Mouse (Mus musculus): Measurements from ENCODE around the gene Brca1.

Brca1 gene

DNA sequence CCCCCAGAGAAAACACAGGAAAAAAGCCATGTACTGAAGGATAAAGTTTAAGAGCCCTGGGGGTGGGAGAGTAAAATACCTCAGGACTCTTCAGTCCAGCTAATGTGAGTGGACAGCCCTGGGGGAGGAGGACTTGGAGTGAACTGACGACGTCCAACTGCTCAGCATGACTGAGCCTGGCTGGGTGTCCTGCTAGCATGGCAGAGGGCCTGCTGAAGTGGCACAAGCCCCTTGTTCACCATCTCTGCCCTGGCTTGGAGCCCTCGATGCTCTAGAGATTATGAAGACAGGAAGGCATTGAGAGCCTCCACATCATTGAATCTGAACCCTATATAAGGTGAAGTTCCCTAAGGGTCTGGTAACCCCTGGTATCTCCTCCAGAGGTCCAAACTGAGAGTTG lies 79.8 kb downstream of the Brca1 start:
- intact Hi-C loops (cut with DNase I), result loop anchor here (5.0 kb wide), 1 partner anchor 45 kb away; no protein-coding TSS in a partner anchor

- intact Hi-C loops (cut with DNase I), result loop anchor here (5.0 kb wide), 1 partner anchor 47 kb away; no protein-coding TSS in a partner anchor
Measured at GRCm38 (mm10) chr11:101470206-101470605, 81.5 kb downstream of the Brca1 start.

GRCm38 (mm10) chr11:101469155-101469554 lies 82.6 kb downstream of the Brca1 start:
- intact Hi-C loops (cut with DNase I), result loop anchor here (5.0 kb wide), 1 partner anchor 78 kb away; no protein-coding TSS in a partner anchor

DNA sequence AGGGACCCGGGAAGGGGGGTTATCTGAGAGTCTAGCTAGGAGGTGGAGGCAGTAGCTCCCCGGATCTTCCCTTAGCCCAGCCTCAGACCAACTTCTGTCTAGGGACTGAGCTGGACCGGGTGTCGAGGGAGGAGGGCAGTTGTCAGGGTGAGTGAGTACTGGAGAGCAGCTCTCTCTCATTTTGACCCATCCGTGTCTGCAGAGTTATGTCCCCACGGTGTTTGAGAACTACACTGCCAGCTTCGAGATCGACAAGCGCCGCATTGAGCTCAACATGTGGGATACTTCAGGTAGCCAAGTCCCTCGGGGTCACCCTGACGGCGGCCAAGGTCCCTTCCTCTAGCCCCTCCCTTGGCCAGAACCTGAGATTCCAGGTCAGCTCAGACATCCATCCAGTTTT lies 83.0 kb downstream of the Brca1 start:
- intact Hi-C loops (cut with DNase I), result loop anchor here (5.0 kb wide), 1 partner anchor 79 kb away; no protein-coding TSS in a partner anchor

- intact Hi-C loops (cut with DNase I), result loop anchor here (5.0 kb wide), 1 partner anchor 79 kb away; no protein-coding TSS in a partner anchor
Measured at GRCm38 (mm10) chr11:101468263-101468688, 83.5 kb downstream of the Brca1 start.

- intact Hi-C loops (cut with DNase I), result loop anchor here (5.0 kb wide), 1 partner anchor 80 kb away; no protein-coding TSS in a partner anchor
Measured at GRCm38 (mm10) chr11:101467477-101468262, 84.1 kb downstream of the Brca1 start.

GRCm38 (mm10) chr11:101466552-101466950 lies 85.2 kb downstream of the Brca1 start:
- intact Hi-C loops (cut with DNase I), result loop anchor here (5.0 kb wide), 1 partner anchor 81 kb away; no protein-coding TSS in a partner anchor

DNA sequence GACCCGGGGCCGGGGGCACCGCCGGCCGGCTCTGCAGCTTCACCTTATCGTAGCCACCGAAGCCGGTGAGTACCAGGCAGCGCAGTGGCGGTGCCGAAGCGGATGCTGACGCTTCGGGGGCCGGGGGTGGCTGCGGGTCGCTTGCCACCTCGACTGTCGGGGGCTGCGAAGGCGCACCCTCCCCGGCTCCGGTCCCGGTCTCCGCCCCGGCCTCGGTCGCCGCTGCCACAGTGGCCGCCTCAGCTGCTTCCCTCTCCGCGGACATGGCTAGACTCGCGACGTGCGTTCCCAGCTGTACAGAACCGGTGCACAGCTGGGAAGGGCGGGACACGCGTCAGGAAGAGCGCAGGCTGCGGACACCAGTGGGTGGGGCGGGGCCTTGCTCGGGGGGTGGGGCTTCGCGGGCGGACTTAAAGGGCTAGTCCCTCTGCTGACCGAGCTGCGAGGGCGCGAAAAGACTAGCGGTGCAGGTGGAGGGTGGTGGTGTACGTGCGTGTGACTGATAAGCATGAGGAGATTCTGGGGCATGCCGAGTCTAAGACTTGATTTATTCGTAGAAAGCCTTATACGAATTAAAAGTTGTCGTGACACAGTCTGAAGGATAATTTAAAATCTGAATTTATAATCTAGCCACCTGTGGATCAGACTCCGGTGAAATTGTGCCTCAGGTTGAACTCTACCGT lies 85.7 kb downstream of the Brca1 start, which contains the start of gene Vat1:
Vat1 (minus strand) TSS at position 362 of the 683 bp plus-strand sequence.
- intact Hi-C loops (cut with DNase I), result loop anchor here (5.0 kb wide), 1 partner anchor 81 kb away; no protein-coding TSS in a partner anchor

- intact Hi-C loops (cut with DNase I), result loop anchor here (5.0 kb wide), 1 partner anchor 82 kb away; no protein-coding TSS in a partner anchor
Measured at GRCm38 (mm10) chr11:101465101-101465868, 86.5 kb downstream of the Brca1 start.

DNA sequence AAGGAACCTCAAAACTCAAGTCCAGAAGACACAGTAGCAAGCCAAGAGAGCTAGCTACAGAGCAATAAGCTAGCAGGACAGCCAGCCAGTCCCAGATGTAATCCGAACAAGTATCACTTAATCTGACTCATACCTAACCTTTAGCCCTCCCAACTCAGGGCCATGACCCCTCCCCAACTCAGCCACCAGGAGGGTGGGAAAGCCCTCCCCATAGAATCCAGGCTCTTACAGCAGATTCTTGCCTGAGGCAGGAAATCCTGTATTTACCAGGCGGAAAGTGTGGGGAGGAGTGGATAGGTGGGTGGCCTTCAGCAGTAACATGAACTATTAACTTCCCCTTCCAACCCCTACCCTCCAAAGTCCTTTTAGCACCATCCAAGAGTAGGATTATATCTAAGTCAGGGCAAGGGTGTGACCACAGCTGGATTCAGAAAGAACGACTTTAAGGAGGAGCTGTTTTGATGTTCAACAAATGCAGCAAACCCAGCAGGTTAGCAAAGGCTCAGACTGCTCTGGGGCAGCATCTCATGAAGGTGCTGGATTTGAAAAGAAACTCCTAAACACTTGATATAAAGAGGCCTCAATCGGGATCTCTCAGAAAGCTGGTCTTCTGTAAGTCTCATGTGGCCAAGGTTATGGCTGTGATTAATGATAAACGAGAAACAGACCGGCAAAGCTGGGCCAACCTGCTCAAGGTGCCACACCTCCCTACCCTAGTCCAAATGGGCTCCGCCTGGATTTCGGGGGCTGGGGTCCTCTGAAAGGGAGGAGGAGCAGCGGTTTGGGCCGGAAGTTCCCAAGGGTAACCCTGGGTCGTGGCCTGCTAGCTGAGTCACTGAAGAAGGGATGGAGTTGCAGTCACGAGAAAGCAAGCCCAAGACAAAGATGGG lies 87.3 kb downstream of the Brca1 start, which contains the start of gene Rnd2:
Rnd2 (plus strand) TSS at position 789 of the 890 bp plus-strand sequence.
- intact Hi-C loops (cut with DNase I), result loop anchor here (5.0 kb wide), 1 partner anchor 83 kb away; no protein-coding TSS in a partner anchor

DNA sequence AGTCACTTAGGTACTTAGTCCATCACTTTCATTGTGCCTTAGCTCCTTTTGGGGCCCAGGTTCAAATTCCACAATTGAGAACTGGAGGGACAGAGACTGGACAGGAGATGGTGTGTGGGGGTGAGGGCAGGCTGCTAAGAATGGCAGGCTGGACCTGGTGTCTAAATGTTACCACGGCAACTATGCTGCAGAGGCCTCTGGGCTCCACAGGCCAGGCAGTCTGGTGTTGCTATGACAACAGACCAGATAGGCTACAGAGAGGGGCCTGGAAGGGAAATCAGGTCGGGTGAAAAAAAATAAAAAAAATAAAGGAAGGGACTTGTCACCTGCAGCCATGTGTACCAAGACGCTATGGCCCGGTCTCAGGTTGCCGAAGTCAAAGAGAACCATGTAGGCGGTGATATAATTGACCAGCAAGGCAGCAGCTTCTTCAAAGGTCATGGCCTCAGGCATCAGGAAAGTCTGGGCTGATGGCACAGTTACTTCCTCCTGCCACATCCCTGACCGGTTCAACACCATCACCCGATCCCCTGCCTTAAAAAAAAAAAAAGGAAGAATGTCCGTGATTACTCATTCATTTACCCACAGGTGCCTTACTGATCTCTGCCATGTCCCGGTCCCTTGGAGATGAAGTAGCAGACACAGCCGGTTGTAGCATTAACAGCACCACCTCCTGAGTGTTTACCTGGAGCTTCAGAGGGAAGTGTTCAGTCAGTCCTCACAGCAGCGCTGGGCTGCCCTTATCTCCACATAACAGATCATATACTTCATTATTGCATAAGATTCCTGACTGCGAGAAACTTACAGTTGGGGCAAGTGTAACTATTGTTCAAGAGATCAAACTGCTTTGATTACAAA lies 88.9 kb downstream of the Brca1 start:
- intact Hi-C loops (cut with DNase I), result no loop called here

DNA sequence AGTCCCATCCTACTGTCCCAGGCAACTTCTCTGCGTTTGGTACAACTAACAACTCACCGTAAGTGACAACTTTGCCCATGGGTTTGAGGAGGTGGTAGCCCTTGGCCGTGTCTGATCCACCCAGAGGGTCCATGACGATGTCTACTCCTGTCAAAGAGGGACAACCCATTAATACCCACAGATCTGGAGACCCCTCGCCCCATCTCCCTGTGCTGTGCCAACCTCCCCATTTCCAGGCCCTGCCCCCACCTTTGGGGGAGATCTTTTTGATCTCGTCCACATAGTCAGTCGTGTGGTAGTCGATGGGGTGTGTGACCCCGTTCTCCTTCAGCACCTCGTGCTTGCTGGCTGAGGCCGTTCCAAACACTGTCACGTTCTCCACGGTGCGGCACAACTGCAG lies 89.6 kb downstream of the Brca1 start:
- intact Hi-C loops (cut with DNase I), result no loop called here

- intact Hi-C loops (cut with DNase I), result no loop called here
Measured at GRCm38 (mm10) chr11:101460321-101460720, 91.4 kb downstream of the Brca1 start.

DNA sequence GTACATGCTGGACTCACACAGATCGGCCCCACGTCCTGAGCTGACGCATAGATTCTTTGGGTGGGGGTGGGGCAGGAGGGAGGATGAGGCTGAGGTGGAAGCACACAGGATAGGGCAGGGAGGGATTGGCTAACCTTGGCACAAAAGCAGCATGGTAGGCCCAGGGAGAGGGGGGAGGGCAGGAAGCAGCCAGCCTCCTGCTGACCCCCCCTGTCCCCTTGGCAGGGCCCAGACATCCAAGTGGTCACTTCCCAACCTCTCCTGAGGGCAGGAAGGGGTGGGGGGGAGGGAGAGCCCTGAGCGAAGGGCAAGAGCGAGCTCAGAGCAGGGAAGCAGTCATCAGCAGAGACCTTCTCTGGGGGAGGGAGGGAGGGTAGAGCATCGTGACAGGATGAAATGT lies 92.0 kb downstream of the Brca1 start:
- intact Hi-C loops (cut with DNase I), result no loop called here

GRCm38 (mm10) chr11:101458217-101458616 lies 93.5 kb downstream of the Brca1 start:
- intact Hi-C loops (cut with DNase I), result no loop called here

- intact Hi-C loops (cut with DNase I), result no loop called here
Measured at GRCm38 (mm10) chr11:101457631-101458030, 94.1 kb downstream of the Brca1 start.

- intact Hi-C loops (cut with DNase I), result no loop called here
Measured at GRCm38 (mm10) chr11:101455627-101456026, 96.1 kb downstream of the Brca1 start.

GRCm38 (mm10) chr11:101454702-101455101 lies 97.1 kb downstream of the Brca1 start:
- intact Hi-C loops (cut with DNase I), result no loop called here

Data from adrenal gland (tissue).